Mouse (Mus musculus): Measurements from ENCODE around the gene Mboat7. TPM values are rescaled to one million over a fixed set of nuclear protein-coding genes. Genes with fewer than 3 reads are reported as not detected.
"Not testable (repeated sequence)": the region's sequence is repeated elsewhere in the genome, so short reads cannot be mapped to it uniquely, and the experiment has no call there.

The Mboat7 gene
- polyA plus RNA-seq, 2 experiments, result 10.3 to 11.5 TPM

DNA sequence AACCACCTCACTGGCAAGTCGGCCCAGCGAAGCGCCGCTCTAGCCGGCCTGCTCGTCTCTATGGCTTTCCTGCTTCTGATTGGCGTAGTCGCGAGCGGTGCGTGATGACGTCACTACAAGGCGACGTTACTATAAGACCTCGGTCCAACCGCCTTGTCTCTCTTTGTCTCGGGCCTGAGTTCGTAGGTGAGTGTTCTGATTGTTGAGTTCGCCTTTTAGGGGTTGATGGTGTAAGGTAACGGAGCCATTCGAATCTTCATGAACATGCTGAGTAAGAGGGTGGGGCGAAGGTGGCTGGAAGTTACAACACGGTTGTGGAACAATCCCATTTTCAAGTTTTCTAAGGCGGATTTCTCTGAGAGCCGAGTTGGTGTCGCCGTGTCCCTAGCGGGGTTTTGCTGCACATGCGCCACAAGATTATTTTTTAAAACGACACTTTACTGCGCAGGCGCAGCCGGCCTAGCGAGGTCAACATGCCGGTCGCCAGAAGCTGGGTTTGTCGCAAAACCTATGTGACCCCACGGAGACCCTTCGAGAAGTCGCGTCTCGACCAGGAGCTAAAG is 10.6 kb upstream of the Mboat7 start, which contains the start of gene Rps9:
Rps9 (plus strand) TSS at position 115 of the 563 bp plus-strand sequence.
- Histone ChIP-seq H3K4me1 (replicated peaks; ENCODE audit: control insufficient read depth in 2 of 2, insufficient read depth in 2 of 2, low read length in 1 of 2) (peaks cover 5 to 10% of the 10 kb centered on the region in 2 experiments; a peak in 2 of 4 replicates), H3K4me3 (ENCODE audit: insufficient read depth in 1 of 2, low read depth in 2 of 2, low read length in 2 of 2) (peak within 1 kb of the TSS; percentile 88 to 99), H3K9ac (replicated peaks) (peak within 1 kb of the TSS; percentile 91), H3K36me3 (replicated peaks; ENCODE audit: control insufficient read depth, insufficient read depth, low read depth) (peaks cover 32% of the 10 kb centered on the region), H3K27ac (peak within 1 kb of the TSS; percentile 90), H3K27me3 (ENCODE audit: control insufficient read depth, insufficient read depth, low read length) (no peaks in the 10 kb centered on the region), H3K4me2 (ENCODE audit: low read depth) (peak within 1 kb of the TSS; percentile 92), H3K9me3 (ENCODE audit: control insufficient read depth, low read length) (no peaks in the 10 kb centered on the region)
- 1% methylated on average over 42 of the region's 42 CpGs for WGBS (ENCODE audit: insufficient replicate concordance)
- DNase-seq (ENCODE audit: low read depth in 3 of 3, low spot score in 3 of 3), result peak; percentile 92 to 93 (median 93)
- peak; percentile 92 for ATAC-seq (ENCODE audit: insufficient read depth)
- TF ChIP-seq CTCF (IDR thresholded peaks at IDR 0.05; ENCODE audit: low read depth) (peak; percentile 36; the same call in 1 of the 2 replicates), EP300 (IDR thresholded peaks at IDR 0.05; ENCODE audit: low read depth) (no peak)

DNA sequence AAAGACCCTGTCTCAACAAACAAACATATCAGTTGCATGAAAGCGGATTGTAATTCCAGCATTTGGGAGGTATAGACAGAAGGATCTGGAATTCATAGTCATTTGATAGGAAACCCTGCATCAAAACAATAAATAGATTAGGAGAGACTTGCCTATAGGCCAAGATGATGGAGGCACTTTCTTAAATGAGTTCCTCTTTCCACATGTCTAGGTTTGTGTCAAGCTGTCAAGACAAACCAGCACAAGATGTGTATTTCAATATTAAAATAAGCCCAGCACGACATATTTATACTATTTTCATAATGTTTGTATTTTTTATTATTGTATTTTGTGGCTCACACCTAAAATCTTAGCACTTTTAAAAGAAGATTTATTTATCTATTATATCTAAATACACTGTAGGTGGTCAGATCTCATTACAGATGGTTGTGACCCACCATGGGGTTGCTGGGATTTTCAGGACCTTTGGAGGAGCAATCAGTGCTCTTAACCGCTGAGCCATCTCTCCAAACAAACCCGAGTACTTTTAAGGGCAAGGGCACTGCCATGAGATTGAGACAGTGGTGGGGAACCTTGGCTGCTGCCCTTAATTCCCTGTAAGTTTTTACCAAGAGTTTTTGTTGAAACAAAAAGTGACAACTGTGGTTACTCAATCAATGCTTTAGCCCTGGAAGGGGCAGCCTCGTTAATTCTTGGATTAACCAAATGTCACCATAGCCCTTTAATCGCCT is 10.0 kb upstream of the Mboat7 start:
- ATAC-seq (ENCODE audit: insufficient read depth), result peak; percentile 32
- peaks cover 32% of the 10 kb centered on the region for H3K36me3 ChIP-seq (replicated peaks; ENCODE audit: control insufficient read depth, insufficient read depth, low read depth)
- 17% methylated on average over 6 of the region's 6 CpGs for WGBS (ENCODE audit: insufficient replicate concordance)
- H3K4me1 ChIP-seq (replicated peaks; ENCODE audit: control insufficient read depth in 2 of 2, insufficient read depth in 2 of 2, low read length in 1 of 2), result peaks cover 5 to 10% of the 10 kb centered on the region in 2 experiments; a peak in 2 of 4 replicates
- TF ChIP-seq EP300 (IDR thresholded peaks at IDR 0.05; ENCODE audit: low read depth), result no peak
- TF ChIP-seq CTCF (IDR thresholded peaks at IDR 0.05; ENCODE audit: low read depth), result no peak
- H3K9ac ChIP-seq (replicated peaks), result peak overlapping the region; percentile 62
- no peaks in the 10 kb centered on the region for H3K27me3 ChIP-seq (ENCODE audit: control insufficient read depth, insufficient read depth, low read length)
- H3K27ac ChIP-seq, result peak overlapping the region; percentile 32
- no peak for DNase-seq (ENCODE audit: low read depth in 3 of 3, low spot score in 3 of 3)
- peak overlapping the region; percentile 92 for H3K4me2 ChIP-seq (ENCODE audit: low read depth)
- no peaks in the 10 kb centered on the region for H3K9me3 ChIP-seq (ENCODE audit: control insufficient read depth, low read length)
- H3K4me3 ChIP-seq (ENCODE audit: insufficient read depth in 1 of 2, low read depth in 2 of 2, low read length in 2 of 2), result peak overlapping the region; percentile 39 to 88

DNA sequence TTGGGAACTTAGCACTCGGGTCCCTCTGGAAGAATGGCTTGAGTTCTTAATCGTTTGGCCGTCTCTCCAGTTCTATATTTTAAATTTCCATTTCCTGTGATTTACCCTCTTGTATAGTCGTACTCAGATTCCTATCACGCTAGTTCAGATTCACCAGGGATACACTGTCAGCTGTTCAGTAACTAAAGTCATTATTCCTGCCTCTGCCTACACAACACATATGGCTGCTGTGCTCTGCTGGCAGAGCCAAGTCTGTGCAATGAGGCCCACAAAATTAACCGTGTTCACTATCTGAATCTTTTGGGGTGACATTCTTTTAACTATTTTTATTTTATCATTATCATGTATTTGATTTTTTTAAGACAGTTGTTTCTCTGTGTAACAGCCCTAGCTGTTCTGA is 5.1 kb upstream of the Mboat7 start:
- WGBS (ENCODE audit: insufficient replicate concordance), result 72% methylated on average over 6 of the region's 6 CpGs
- no peak for ATAC-seq (ENCODE audit: insufficient read depth)

DNA sequence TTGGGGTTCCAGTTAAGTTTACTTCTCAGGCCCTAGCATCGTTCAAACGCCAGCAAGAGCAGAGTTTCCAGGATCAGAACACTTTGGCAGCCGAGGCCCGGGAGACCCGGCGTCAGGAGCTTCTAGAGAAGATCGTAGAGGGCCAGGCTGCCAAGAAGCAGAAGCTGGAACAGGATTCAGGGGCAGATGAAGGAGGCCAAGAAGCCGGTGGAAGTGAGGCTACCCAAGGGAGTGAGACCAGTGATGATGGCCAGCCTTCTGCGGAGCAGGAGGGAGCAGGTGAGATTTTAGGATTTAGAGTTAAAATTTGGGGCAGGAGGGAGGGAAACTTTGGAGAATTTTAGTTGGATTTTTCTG is 1.6 kb upstream of the Mboat7 start:
- Histone ChIP-seq H3K4me3 (ENCODE audit: insufficient read depth in 1 of 2, low read depth in 2 of 2, low read length in 2 of 2) (peak overlapping the region; percentile 77 to 88), H3K9ac (replicated peaks) (peak overlapping the region; percentile 56), H3K4me2 (ENCODE audit: low read depth) (peak overlapping the region; percentile 95), H3K4me1 (replicated peaks; ENCODE audit: control insufficient read depth in 2 of 2, insufficient read depth in 2 of 2, low read length in 1 of 2) (peaks cover 4 to 11% of the 10 kb centered on the region in 2 experiments; a peak in 3 of 4 replicates)
- DNase-seq (ENCODE audit: low read depth in 3 of 3, low spot score in 3 of 3); H3K9me3 ChIP-seq (ENCODE audit: control insufficient read depth, low read length); H3K27ac ChIP-seq; H3K36me3 ChIP-seq (replicated peaks; ENCODE audit: control insufficient read depth, insufficient read depth, low read depth); ATAC-seq (ENCODE audit: insufficient read depth); H3K27me3 ChIP-seq (ENCODE audit: control insufficient read depth, insufficient read depth, low read length): not testable (repeated sequence)
- 9% methylated on average over 9 of the region's 9 CpGs for WGBS (ENCODE audit: insufficient replicate concordance)

More for the DNA sequence above, 5.1 kb upstream of the Mboat7 start:
- Histone ChIP-seq H3K27me3 (ENCODE audit: control insufficient read depth, insufficient read depth, low read length) (no peaks in the 10 kb centered on the region), H3K36me3 (replicated peaks; ENCODE audit: control insufficient read depth, insufficient read depth, low read depth) (no peaks in the 10 kb centered on the region; the same call in 1 of the 2 replicates), H3K9me3 (ENCODE audit: control insufficient read depth, low read length) (no peaks in the 10 kb centered on the region), H3K9ac (replicated peaks) (no peak overlapping the region), H3K4me2 (ENCODE audit: low read depth) (no peak overlapping the region), H3K4me3 (ENCODE audit: insufficient read depth in 1 of 2, low read depth in 2 of 2, low read length in 2 of 2) (no peak overlapping the region), H3K27ac (no peak overlapping the region), H3K4me1 (replicated peaks; ENCODE audit: control insufficient read depth in 2 of 2, insufficient read depth in 2 of 2, low read length in 1 of 2) (peaks cover 2 to 6% of the 10 kb centered on the region in 2 experiments; a peak in 3 of 4 replicates)
- no peak for DNase-seq (ENCODE audit: low read depth in 3 of 3, low spot score in 3 of 3)
- TF ChIP-seq EP300 (IDR thresholded peaks at IDR 0.05; ENCODE audit: low read depth) (no peak), CTCF (IDR thresholded peaks at IDR 0.05; ENCODE audit: low read depth) (no peak)

All from liver, embryonic 14.5 days (tissue).